Mouse (Mus musculus) hindbrain, embryonic 10.5 days (tissue): Measurements from ENCODE around the gene N4bp3. TPM values are rescaled to one million over a fixed set of nuclear protein-coding genes. Genes with fewer than 3 reads are reported as not detected.
"Not testable (repeated sequence)": the region's sequence is repeated elsewhere in the genome, so short reads cannot be mapped to it uniquely, and the experiment has no call there.

Experiments
- DNase-seq: peaks from one replicate; pipeline ENCODE4 v3.0.0-alpha.2; 2017; ENCODE audit warnings: low spot score
- H3K27ac ChIP-seq: fragments of 300-500 bp; sonication (generic); 2 replicates; pipeline ENCODE4 v1.5.1; 2016; ENCODE audit warnings: mild to moderate bottlenecking, moderate library complexity
- H3K27me3 ChIP-seq: fragments of 300-500 bp; sonication (generic); 2 replicates; pipeline ENCODE4 v1.6.1; 2016; ENCODE audit warnings: mild to moderate bottlenecking; ENCODE audit not compliant: poor library complexity, insufficient read depth, severe bottlenecking
- H3K36me3 ChIP-seq: fragments of 300-500 bp; sonication (generic); 2 replicates; pipeline ENCODE4 v1.6.1; 2016; ENCODE audit warnings: mild to moderate bottlenecking, moderate library complexity
- H3K4me1 ChIP-seq: fragments of 300-500 bp; sonication (generic); replicated peaks from 2 replicates; pipeline ENCODE4 v1.6.1; 2016; ENCODE audit warnings: mild to moderate bottlenecking
- H3K4me3 ChIP-seq: fragments of 300-500 bp; sonication (generic); 2 replicates; pipeline ENCODE4 v1.5.1; 2016; ENCODE audit warnings: mild to moderate bottlenecking, moderate library complexity
- H3K9me3 ChIP-seq: fragments of 300-500 bp; sonication (generic); 2 replicates; pipeline ENCODE4 v1.6.1; 2016; ENCODE audit warnings: mild to moderate bottlenecking, moderate library complexity
- WGBS: fragments of 180-500 bp; shearing (Covaris S2); methylation state at CpG from one replicate; pipeline ENCODE4 v1.1.7; 2016; 5-methylcytosine and 5-hydroxymethylcytosine counted together
- polyA plus RNA-seq: library from polyadenylated mRNA; unstranded; fragments of >200 nt; fragmentation: Nextera tagmentation; extraction: Ambion mirVana; gene quantifications from 2 replicates; pipeline ENCODE4 v1.2.1, GENCODE M21; 2016

Gene N4bp3
- polyA plus RNA-seq, 1 experiment from 2014 or later: 18.3 TPM

GRCm38 (mm10) chr11:51635525-51636322 lies 14.9 kb downstream of the N4bp3 start, which contains the start of gene Rmnd5b:
Gene Rmnd5b (minus strand): TSS chr11:51635896.
- under 1% methylated on average over 61 of the region's 61 CpGs for WGBS
- DNase-seq: peak; percentile 86
- H3K36me3 ChIP-seq: 0 out of 2 replicates have a peak, but pooled peaks cover 5% of the 10 kb centered on the region

GRCm38 (mm10) chr11:51635127-51635524 lies 15.5 kb downstream of the N4bp3 start:
- H3K4me3 ChIP-seq: peak overlapping the region; percentile 89
- peaks cover 34% of the 10 kb centered on the region for H3K4me1 ChIP-seq
- no peaks in the 10 kb centered on the region for H3K9me3 ChIP-seq
- H3K36me3 ChIP-seq: 0 out of 2 replicates have a peak, but pooled peaks cover 8% of the 10 kb centered on the region
- DNase-seq: no peak
- WGBS: 26% methylated on average over 6 of the region's 6 CpGs
- H3K27ac ChIP-seq: peak overlapping the region; percentile 89
- no peaks in the 10 kb centered on the region for H3K27me3 ChIP-seq

More at GRCm38 (mm10) chr11:51635525-51636322, 14.9 kb downstream of the N4bp3 start, which contains the start of gene Rmnd5b:
- no peaks in the 10 kb centered on the region for H3K27me3 ChIP-seq
- peaks cover 34% of the 10 kb centered on the region for H3K4me1 ChIP-seq
- H3K4me3 ChIP-seq: peak within 1 kb of the TSS; percentile 89
- H3K27ac ChIP-seq: peak within 1 kb of the TSS; percentile 89
- no peaks in the 10 kb centered on the region for H3K9me3 ChIP-seq

GRCm38 (mm10) chr11:51633721-51634120 lies 16.9 kb downstream of the N4bp3 start:
- Histone ChIP-seq H3K27ac (no peak overlapping the region), H3K36me3 (peaks cover 20% of the 10 kb centered on the region), H3K4me1 (peaks cover 34% of the 10 kb centered on the region), H3K27me3 (no peaks in the 10 kb centered on the region), H3K9me3 (no peaks in the 10 kb centered on the region), H3K4me3 (no peak overlapping the region)
- no peak for DNase-seq
- 91% methylated on average over 3 of the region's 3 CpGs for WGBS

- Histone ChIP-seq H3K4me1 (peaks cover 33% of the 10 kb centered on the region), H3K36me3 (peaks cover 26% of the 10 kb centered on the region)
- H3K9me3 ChIP-seq, H3K27me3 ChIP-seq, DNase-seq, H3K27ac ChIP-seq, H3K4me3 ChIP-seq: not testable (repeated sequence)
- 92% methylated on average over 7 of the region's 7 CpGs for WGBS
Observed at GRCm38 (mm10) chr11:51633200-51633599, 17.4 kb downstream of the N4bp3 start.

- no peak for DNase-seq
- Histone ChIP-seq H3K27ac (no peak overlapping the region), H3K4me1 (peaks cover 26% of the 10 kb centered on the region), H3K36me3 (peaks cover 35% of the 10 kb centered on the region), H3K9me3 (no peaks in the 10 kb centered on the region), H3K27me3 (no peaks in the 10 kb centered on the region), H3K4me3 (no peak overlapping the region)
- 90% methylated on average over 6 of the region's 6 CpGs for WGBS
Observed at GRCm38 (mm10) chr11:51632130-51632753, 18.4 kb downstream of the N4bp3 start.

- Histone ChIP-seq H3K27ac (no peak overlapping the region), H3K27me3 (no peaks in the 10 kb centered on the region), H3K4me1 (peaks cover 8% of the 10 kb centered on the region), H3K36me3 (peaks cover 60% of the 10 kb centered on the region), H3K4me3 (no peak overlapping the region), H3K9me3 (no peaks in the 10 kb centered on the region)
- WGBS: 84% methylated on average over 15 of the region's 15 CpGs
- no peak for DNase-seq
Observed at GRCm38 (mm10) chr11:51629651-51630314, 20.9 kb downstream of the N4bp3 start.

- no peaks in the 10 kb centered on the region for H3K27me3 ChIP-seq
- H3K36me3 ChIP-seq: peaks cover 78% of the 10 kb centered on the region
- no peak overlapping the region for H3K27ac ChIP-seq
- no peak for DNase-seq
- H3K4me1 ChIP-seq: no peaks in the 10 kb centered on the region
- no peak overlapping the region for H3K4me3 ChIP-seq
- WGBS: 91% methylated on average over 8 of the region's 8 CpGs
- H3K9me3 ChIP-seq: no peaks in the 10 kb centered on the region
Observed at GRCm38 (mm10) chr11:51627907-51628306, 22.7 kb downstream of the N4bp3 start.

- Histone ChIP-seq H3K36me3 (peaks cover 80% of the 10 kb centered on the region), H3K4me3 (no peak overlapping the region), H3K4me1 (no peaks in the 10 kb centered on the region), H3K27me3 (no peaks in the 10 kb centered on the region), H3K9me3 (no peaks in the 10 kb centered on the region), H3K27ac (no peak overlapping the region)
- no peak for DNase-seq
- WGBS: 90% methylated on average over 9 of the region's 9 CpGs
Observed at GRCm38 (mm10) chr11:51627425-51627824, 23.2 kb downstream of the N4bp3 start.

- Histone ChIP-seq H3K27ac (no peak overlapping the region), H3K4me3 (no peak overlapping the region), H3K36me3 (peaks cover 92% of the 10 kb centered on the region), H3K27me3 (no peaks in the 10 kb centered on the region), H3K9me3 (no peaks in the 10 kb centered on the region), H3K4me1 (peaks cover 13% of the 10 kb centered on the region)
- WGBS: 84% methylated on average over 5 of the region's 5 CpGs
- DNase-seq: no peak
Observed at GRCm38 (mm10) chr11:51625187-51625820, 25.3 kb downstream of the N4bp3 start.

- H3K27ac ChIP-seq: no peak overlapping the region
- H3K4me3 ChIP-seq: no peak overlapping the region
- DNase-seq: no peak
- no peaks in the 10 kb centered on the region for H3K27me3 ChIP-seq
- H3K9me3 ChIP-seq: no peaks in the 10 kb centered on the region
- WGBS: 90% methylated on average over 7 of the region's 7 CpGs
- peaks cover 71% of the 10 kb centered on the region for H3K36me3 ChIP-seq
- H3K4me1 ChIP-seq: peaks cover 20% of the 10 kb centered on the region
Observed at GRCm38 (mm10) chr11:51622971-51623491, 27.6 kb downstream of the N4bp3 start.

- Histone ChIP-seq H3K27ac (no peak overlapping the region), H3K4me1 (peaks cover 20% of the 10 kb centered on the region), H3K9me3 (no peaks in the 10 kb centered on the region), H3K4me3 (0 out of 2 replicates have a peak overlapping the region, but pooled peaks have one; percentile 91), H3K36me3 (peaks cover 59% of the 10 kb centered on the region), H3K27me3 (no peaks in the 10 kb centered on the region)
- 99% methylated on average over 2 of the region's 2 CpGs for WGBS
- DNase-seq: no peak
Observed at GRCm38 (mm10) chr11:51621776-51622175, 28.9 kb downstream of the N4bp3 start.

GRCm38 (mm10) chr11:51620084-51620483 lies 30.6 kb downstream of the N4bp3 start:
- peaks cover 29% of the 10 kb centered on the region for H3K4me1 ChIP-seq
- 3% methylated on average over 11 of the region's 11 CpGs for WGBS
- H3K9me3 ChIP-seq: no peaks in the 10 kb centered on the region
- DNase-seq: no peak
- H3K27me3 ChIP-seq: no peaks in the 10 kb centered on the region
- peak overlapping the region; percentile 90 for H3K27ac ChIP-seq
- peaks cover 42% of the 10 kb centered on the region for H3K36me3 ChIP-seq
- H3K4me3 ChIP-seq: peak overlapping the region; percentile 91
